Mouse (Mus musculus) limb, embryonic 11.5 days (tissue): Measurements from ENCODE around the gene Vmn1r219. TPM values are rescaled to one million over a fixed set of nuclear protein-coding genes. Genes with fewer than 3 reads are reported as not detected.
"Not testable (repeated sequence)": the region's sequence is repeated elsewhere in the genome, so short reads cannot be mapped to it uniquely, and the experiment has no call there.

ENCODE experiments used
- ATAC-seq: fragments of 200-750 bp; cut with Nextera tagmentation; 2 replicates; pipeline ENCODE4 v1.8.0; 2017; ENCODE audit warnings: low read depth; ENCODE audit not compliant: insufficient number of reproducible peaks, low FRiP score, low TSS enrichment
- DNase-seq: peaks from one replicate; pipeline ENCODE4 v3.0.0-alpha.2; 2015; ENCODE audit warnings: low spot score
- H3K27ac ChIP-seq: fragments of 300-500 bp; sonication (generic); replicated peaks from 2 replicates; pipeline ENCODE4 v1.5.1; 2014; ENCODE audit warnings: low read depth, mild to moderate bottlenecking, low read length
- H3K27me3 ChIP-seq: fragments of 300-500 bp; sonication (generic); 2 replicates; pipeline ENCODE4 v1.6.1; 2014; ENCODE audit warnings: mild to moderate bottlenecking, low read length, mixed read lengths; ENCODE audit not compliant: control insufficient read depth, insufficient read depth
- H3K36me3 ChIP-seq: fragments of 300-500 bp; sonication (generic); 2 replicates; pipeline ENCODE4 v1.6.1; 2014; ENCODE audit warnings: mild to moderate bottlenecking, low read length, moderate library complexity, mixed read lengths; ENCODE audit not compliant: control insufficient read depth, insufficient read depth
- H3K4me1 ChIP-seq: fragments of 300-500 bp; sonication (generic); 2 replicates; pipeline ENCODE4 v1.6.1; 2014; ENCODE audit warnings: low read length, mixed read lengths; ENCODE audit not compliant: control insufficient read depth, insufficient read depth
- H3K4me2 ChIP-seq: fragments of 300-500 bp; sonication (generic); 2 replicates; pipeline ENCODE4 v1.6.1; 2014; ENCODE audit warnings: low read depth, mild to moderate bottlenecking, moderate library complexity; ENCODE audit not compliant: severe bottlenecking
- H3K4me3 ChIP-seq: fragments of 300-500 bp; sonication (generic); 2 replicates; pipeline ENCODE4 v1.5.1; 2014; ENCODE audit warnings: low read depth, low read length
- H3K9ac ChIP-seq: fragments of 300-500 bp; sonication (generic); 2 replicates; pipeline ENCODE4 v1.6.1; 2014; ENCODE audit warnings: mild to moderate bottlenecking, low read length
- H3K9me3 ChIP-seq: fragments of 300-500 bp; sonication (generic); 2 replicates; pipeline ENCODE4 v1.6.1; 2016; ENCODE audit warnings: low read length; ENCODE audit not compliant: control insufficient read depth
- WGBS: fragments of 180-500 bp; shearing (Covaris S2); extraction: QIAGEN DNeasy Blood & Tissue Kit; methylation state at CpG from one replicate; pipeline ENCODE4 v1.1.7; 2014; 5-methylcytosine and 5-hydroxymethylcytosine counted together
- polyA plus RNA-seq: library from polyadenylated mRNA; unstranded; fragments of >200 nt; fragmentation: Nextera tagmentation; extraction: Ambion mirVana; gene quantifications from 2 replicates; pipeline ENCODE4 v1.2.1, GENCODE M21; 2014

Vmn1r219 gene
- polyA plus RNA-seq, 1 experiment from 2014 or later: 0.04 TPM

DNA sequence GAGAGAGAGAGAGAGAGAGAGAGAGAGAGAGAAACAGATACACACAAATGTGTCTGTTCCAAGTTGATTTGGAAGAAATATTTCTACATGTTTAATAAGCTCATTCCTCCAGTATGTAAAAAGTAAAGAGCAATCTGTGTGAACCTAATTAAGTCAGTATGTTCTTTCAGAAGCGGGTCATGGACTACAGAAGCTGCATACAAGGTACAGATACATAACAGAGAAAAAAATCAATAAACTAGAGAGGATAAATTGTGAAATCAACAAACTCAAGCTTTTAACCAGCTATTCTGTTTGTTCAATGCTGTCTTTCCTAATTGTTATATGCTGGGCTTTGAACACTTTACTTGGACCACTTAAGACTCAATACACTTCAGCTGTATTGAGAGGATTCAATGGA lies 44.8 kb downstream of the Vmn1r219 start:
- 83% methylated on average over 1 of the region's 1 CpGs for WGBS
- not testable (repeated sequence) for H3K36me3 ChIP-seq

DNA sequence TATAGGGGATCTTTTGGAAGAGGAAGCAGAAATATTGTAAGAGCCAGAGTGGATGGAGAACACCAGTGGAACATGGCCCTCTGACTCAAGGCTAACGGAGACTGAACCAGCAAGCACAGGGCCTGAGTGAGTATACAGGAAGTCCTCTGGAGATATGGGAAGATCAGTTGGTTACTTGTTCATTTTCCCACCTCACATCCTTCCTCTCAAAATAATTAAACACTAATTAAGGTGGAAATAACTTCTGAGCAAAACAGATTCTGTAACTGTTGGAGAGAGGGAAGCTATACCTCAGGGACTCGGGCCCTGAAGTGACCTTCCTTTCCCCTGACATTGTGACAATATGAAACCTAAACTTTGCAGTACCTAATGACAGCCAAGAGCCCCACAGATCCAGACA lies 54.7 kb downstream of the Vmn1r219 start, which contains the start of gene Vmn1r221:
Vmn1r221 (plus strand) TSS at position 301 of the 400 bp plus-strand sequence.
- WGBS: 92% methylated on average over 2 of the region's 2 CpGs
- not testable (repeated sequence) for H3K36me3 ChIP-seq

More for the DNA sequence above, 44.8 kb downstream of the Vmn1r219 start:
- not testable (repeated sequence) for H3K4me1 ChIP-seq, H3K27me3 ChIP-seq, H3K27ac ChIP-seq, H3K4me3 ChIP-seq, H3K9me3 ChIP-seq, H3K9ac ChIP-seq, H3K4me2 ChIP-seq, ATAC-seq, DNase-seq

More for the DNA sequence above, 54.7 kb downstream of the Vmn1r219 start, which contains the start of gene Vmn1r221:
- not testable (repeated sequence) for H3K27ac ChIP-seq, H3K9ac ChIP-seq, H3K27me3 ChIP-seq, H3K4me2 ChIP-seq, ATAC-seq, H3K9me3 ChIP-seq, H3K4me1 ChIP-seq, H3K4me3 ChIP-seq, DNase-seq

Other genes starting within 250 kb of the Vmn1r219 start
- not detected in 2 replicates for gene Vmn1r213, start 151.7 kb upstream of the Vmn1r219 start, polyA plus RNA-seq
- not detected in 2 replicates for gene Vmn1r214, start 128.9 kb upstream of the Vmn1r219 start, polyA plus RNA-seq
- gene Vmn1r215, start 91.3 kb upstream of the Vmn1r219 start, polyA plus RNA-seq: not detected in 2 replicates
- gene Vmn1r217, start 41.1 kb upstream of the Vmn1r219 start, polyA plus RNA-seq: not detected in 2 replicates
- not detected in 2 replicates for gene Vmn1r218, start 26.2 kb upstream of the Vmn1r219 start, polyA plus RNA-seq
- gene Vmn1r220, start 28.7 kb downstream of the Vmn1r219 start, polyA plus RNA-seq: not detected in 2 replicates
- gene Vmn1r221, start 54.8 kb downstream of the Vmn1r219 start, polyA plus RNA-seq: not detected in 2 replicates
- not detected in 2 replicates for gene Vmn1r222, start 76.6 kb downstream of the Vmn1r219 start, polyA plus RNA-seq
- gene Vmn1r223, start 87.8 kb downstream of the Vmn1r219 start, polyA plus RNA-seq: 0.04 TPM in 1 of 2 replicates, not detected in the other
- 71.9 and 76.4 TPM in 2 replicates for gene Zfp322a, start 209.9 kb downstream of the Vmn1r219 start, polyA plus RNA-seq